Mouse (Mus musculus) urinary bladder, postnatal 0 days (tissue): Measurements from ENCODE around the gene Ganab. TPM values are rescaled to one million over a fixed set of nuclear protein-coding genes. Genes with fewer than 3 reads are reported as not detected.

Source experiments
- polyA plus RNA-seq: library from polyadenylated mRNA; unstranded; fragments of >200 nt; fragmentation: Nextera tagmentation; extraction: Ambion mirVana; gene quantifications from 2 replicates; pipeline ENCODE4 v1.2.1, GENCODE M21; 2015

The Ganab gene
- 33.1 and 33.2 TPM in 2 replicates for polyA plus RNA-seq

DNA sequence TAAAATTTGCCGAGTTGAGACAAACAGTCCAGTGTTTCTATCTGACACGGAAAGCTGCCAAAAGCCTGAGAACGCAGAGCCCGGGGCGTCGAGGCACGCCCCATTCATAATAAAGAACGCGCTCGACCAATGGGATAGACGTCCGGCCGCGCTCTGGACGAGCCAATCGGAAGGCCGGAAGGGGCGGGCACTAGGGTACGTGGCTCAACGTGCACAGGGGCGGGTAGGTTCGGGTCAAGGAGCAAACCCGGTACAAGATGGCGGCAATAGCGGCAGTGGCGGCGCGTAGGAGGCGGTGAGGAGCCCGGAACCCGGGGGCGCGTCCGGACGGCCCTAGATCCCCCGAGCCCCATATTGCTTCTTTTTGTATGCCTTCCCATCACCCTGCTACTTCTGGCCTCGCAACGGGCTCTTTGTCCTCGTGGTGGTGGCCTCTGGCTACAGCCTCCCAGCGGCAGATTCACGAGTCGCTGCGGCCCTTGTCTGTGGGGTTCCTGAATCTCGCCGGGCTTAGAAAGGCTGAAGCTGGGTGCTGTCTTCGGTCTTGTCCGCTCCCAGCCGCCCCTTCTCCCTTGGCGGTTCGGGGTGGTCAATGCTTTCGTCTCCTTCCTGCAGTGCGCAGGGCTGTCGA lies at the start of gene Ganab:
TSS of gene Ganab (plus strand) at position 207 of the 631 bp plus-strand sequence.

GRCm38 (mm10) chr19:8850402-8850901 lies 47.4 kb upstream of the Ganab start, which contains the start of gene Lrrn4cl:
Lrrn4cl (plus strand) TSS chr19:8850768.

DNA sequence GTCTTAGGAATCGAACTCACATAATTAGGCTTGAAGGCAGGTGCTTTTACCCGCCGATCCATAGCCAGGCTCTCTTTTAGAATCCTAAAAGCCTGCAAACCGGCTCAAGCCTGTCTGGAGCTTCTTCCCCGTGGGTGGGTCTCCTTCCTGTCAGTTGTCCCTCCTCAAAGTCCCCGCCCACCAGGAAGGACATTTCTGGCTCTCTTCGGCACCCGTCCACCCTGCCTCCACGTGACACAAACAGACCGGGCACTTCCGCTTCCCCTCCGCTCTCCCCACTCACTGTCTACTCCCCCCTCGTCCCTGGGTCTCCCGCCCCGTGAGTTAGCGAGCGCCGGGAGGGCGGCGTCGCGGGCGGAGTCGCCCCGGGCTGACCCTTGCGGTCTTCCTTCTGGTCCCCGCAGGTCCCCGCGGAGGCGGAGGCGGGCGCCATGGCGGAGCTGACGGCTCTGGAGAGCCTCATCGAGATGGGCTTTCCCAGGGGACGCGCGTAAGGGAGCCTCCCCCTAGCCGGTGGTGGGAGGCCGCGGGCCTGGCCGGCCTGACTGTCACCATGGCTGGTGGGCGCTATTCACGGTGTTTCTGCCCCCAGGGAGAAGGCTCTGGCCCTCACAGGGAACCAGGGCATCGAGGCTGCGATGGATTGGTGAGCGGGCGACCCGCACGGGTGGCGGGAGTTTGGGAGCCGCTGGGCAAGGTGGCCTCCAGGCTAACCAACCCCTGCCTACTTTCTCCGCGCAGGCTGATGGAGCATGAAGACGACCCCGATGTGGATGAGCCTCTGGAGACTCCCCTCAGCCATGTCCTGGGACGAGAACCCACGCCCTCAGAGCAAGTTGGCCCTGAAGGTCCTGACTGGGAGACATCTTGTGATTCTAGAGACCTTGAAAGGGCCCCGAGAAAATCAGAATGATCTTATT lies 26.3 kb upstream of the Ganab start, which contains the start of gene Ubxn1:
TSS of gene Ubxn1 (plus strand) at position 230 of the 920 bp plus-strand sequence.

GRCm38 (mm10) chr19:8880311-8881033 lies 17.4 kb upstream of the Ganab start, which contains the start of gene Uqcc3:
Uqcc3 (minus strand) TSS chr19:8880923.

GRCm38 (mm10) chr19:8883616-8884015 lies 14.3 kb upstream of the Ganab start, which contains the start of the genes Lbhd1 and Gm49403:
Lbhd1 (plus strand) TSS chr19:8883732.
Gm49403 (plus strand) TSS chr19:8883930.

DNA sequence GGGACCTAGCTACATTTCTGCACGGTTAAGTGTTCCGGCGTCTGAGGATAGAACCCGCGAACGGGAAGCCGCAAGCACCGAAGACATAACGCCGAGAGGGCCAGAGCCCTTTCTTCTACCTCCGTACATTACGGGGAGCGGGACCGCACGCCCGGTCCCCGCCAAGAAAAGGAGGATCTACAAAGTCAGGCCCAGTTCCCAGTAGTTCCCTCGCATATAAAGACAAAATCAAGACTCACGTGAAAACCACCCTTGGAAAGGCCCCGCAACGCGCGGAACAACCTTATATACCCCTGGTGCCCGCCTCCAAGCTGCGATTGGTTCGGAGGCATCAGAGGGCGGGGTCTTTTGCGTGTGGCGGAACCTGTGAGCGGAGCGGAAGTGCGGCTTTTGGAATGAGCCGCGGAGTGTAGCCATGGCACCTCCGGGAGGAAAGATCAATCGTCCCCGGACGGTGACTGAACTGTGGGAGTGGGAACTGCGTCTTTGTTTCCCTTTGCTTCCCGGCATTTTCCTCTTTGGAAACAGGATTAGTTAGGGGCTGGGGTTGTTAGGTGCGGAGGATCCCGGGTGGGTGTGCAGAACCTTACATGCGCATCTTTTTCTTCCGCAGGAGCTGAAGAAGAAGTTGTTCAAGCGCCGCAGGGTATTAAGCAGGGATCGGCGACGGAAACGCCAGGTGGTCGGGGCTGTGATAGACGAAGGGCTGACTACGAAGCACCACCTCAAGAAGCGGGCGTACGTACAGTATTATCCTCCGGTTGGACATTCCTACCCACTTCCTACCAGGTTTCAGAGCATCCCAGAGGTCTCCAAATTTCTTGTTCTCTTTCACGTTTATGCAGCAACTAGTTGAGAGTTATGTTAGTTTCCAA lies 9.1 kb upstream of the Ganab start, which contains the start of the genes 1810009A15Rik and Gm49416:
TSS of gene 1810009A15Rik (plus strand) at position 343 of the 875 bp plus-strand sequence.
TSS of gene Gm49416 (plus strand) at position 416 of the 875 bp plus-strand sequence.

GRCm38 (mm10) chr19:8892829-8893766 lies 4.8 kb upstream of the Ganab start, which contains the start of gene Ints5:
Ints5 (plus strand) TSS chr19:8893005.

GRCm38 (mm10) chr19:8920073-8920736 lies 22.3 kb downstream of the Ganab start, which contains the start of gene B3gat3:
B3gat3 (plus strand) TSS chr19:8920374.

GRCm38 (mm10) chr19:8929224-8930088 lies 31.6 kb downstream of the Ganab start, which contains the start of the genes Rom1 and Eml3:
Rom1 (minus strand) TSS chr19:8929356.
Eml3 (plus strand) TSS chr19:8929552.

DNA sequence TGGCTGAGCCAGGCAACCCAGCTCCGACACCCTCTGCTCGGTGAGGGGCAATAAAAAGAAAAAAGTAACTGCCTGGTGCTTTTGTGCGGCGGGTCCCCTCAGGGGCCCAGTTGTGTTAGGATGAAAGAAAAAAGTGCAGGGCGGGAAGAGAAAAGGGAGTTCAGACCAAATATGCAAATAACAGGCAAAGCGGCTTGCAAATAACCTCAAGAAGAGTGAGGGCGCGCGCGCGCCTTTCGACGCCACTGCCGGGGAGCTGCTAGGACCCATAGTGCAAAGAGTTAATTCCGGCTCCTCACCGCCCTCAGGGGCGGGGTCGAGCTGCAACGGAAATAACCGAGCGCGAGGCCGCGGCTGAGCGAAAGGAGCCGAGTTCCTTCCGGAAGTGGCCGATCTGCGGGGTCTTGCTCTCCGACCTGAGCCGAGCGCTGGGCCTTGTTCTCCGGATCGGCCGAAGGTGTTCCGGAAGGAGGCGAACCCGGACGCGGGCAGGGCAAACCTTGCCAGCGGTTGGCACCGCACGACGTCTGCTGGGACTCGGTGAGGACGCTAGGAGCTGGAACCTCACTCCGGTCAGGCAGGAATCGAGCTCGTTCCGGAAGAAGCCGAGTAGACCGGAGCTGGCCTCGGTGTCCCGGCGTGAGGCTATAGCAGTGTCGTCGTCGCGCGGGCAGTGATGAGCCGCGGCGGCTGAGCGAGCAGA lies 43.8 kb downstream of the Ganab start, which contains the start of gene Mta2:
TSS of gene Mta2 (plus strand) at position 361 of the 703 bp plus-strand sequence.

GRCm38 (mm10) chr19:8953135-8954039 lies 55.5 kb downstream of the Ganab start, which contains the start of gene Tut1:
Tut1 (plus strand) TSS chr19:8953847.

